In the genomic region with DNA sequence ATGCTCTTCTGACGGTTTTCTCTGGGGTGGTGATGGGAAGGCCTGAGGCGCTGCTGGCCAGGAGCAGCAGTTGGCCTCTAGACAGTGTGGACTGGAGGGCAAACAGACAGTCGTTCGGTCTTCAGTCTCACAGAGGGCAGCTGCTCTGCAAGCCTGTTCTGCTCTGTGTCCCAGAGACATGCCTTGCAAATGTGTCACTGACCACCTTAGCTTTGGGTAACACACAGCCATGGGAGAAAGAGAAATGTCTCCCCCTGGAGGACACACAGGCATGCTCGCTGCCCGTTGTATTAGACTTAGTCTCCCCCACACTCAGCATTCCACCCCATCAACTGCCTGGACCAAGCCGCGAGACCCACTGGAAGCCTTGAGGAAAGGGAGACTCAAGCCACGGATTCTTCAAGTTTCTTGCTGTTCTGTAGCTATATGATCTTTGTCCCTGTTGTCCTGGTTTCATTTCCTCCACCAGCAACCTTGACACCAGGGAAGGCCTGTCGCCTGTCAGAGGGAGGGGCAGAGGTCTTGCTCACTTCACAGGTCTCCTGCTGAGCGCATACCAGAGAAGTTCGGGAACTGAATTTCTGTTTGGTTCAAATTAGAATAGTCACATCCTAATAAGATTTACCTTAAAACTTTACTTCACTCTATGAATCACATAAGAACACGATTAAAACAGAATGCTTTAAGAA, we compare ENCODE assay signal across 8 mouse cellular contexts.
DNase-seq lines count a peak whose midpoint lies in the region; ATAC-seq and TF ChIP-seq lines count a peak whose summit lies in the region.

No protein-coding gene starts in this region.

- peak; percentile 86 for TF ChIP-seq CTCF in cerebellum, adult 2 months (IDR thresholded peaks at IDR 0.05; ENCODE audit: borderline replicate concordance, insufficient read depth, low read depth, low read length)

- H3K36me3 ChIP-seq in hindbrain, embryonic 11.5 days (ENCODE audit: control insufficient read depth, insufficient read depth, low read length), result no peaks in the 10 kb centered on the region

- H3K4me1 ChIP-seq in cerebellum, adult 2 months (ENCODE audit: control insufficient read depth, insufficient read depth, low read length), result no peaks in the 10 kb centered on the region
- H3K4me1 ChIP-seq in hindbrain, embryonic 11.5 days (replicated peaks; ENCODE audit: control insufficient read depth, insufficient read depth, low read length), result no peaks in the 10 kb centered on the region

- H3K27me3 ChIP-seq in cerebellum, adult 2 months (ENCODE audit: control insufficient read depth, insufficient read depth, low read length), result no peaks in the 10 kb centered on the region
- H3K27me3 ChIP-seq in hindbrain, embryonic 11.5 days (ENCODE audit: control insufficient read depth, insufficient read depth, low read length), result peaks cover 4% of the 10 kb centered on the region

- no peaks in the 10 kb centered on the region for H3K9me3 ChIP-seq in hindbrain, embryonic 11.5 days (ENCODE audit: control insufficient read depth, low read length)

- no peak overlapping the region for H3K4me2 ChIP-seq in hindbrain, embryonic 11.5 days (replicated peaks; ENCODE audit: low read depth, low read length)

- no peak overlapping the region for H3K4me3 ChIP-seq in cerebellum, adult 2 months (replicated peaks; ENCODE audit: insufficient read depth, low read depth, low read length)
- no peak overlapping the region for H3K4me3 ChIP-seq in hindbrain, embryonic 11.5 days (ENCODE audit: low read depth, low read length)

- no peak for TF ChIP-seq POLR2A in cerebellum, adult 2 months (IDR thresholded peaks at IDR 0.05; ENCODE audit: borderline replicate concordance, insufficient read depth, low read length)

- DNase-seq in MN1 (ENCODE audit: low spot score), result peak; percentile 49
- peak; percentile 31 to 55 for DNase-seq in cerebellum, adult 2 months
- peak; percentile 91 for DNase-seq in forelimb bud, embryonic 11.5 days (ENCODE audit: low read depth, low spot score)
- DNase-seq in hindbrain, embryonic 11.5 days (ENCODE audit: low spot score), result peak; percentile 85
- DNase-seq in layer of hippocampus, adult 9-11 months, result peak; percentile 59
- DNase-seq in lung, postnatal 10 days, result peak; percentile 89
- peak; percentile 67 for DNase-seq in retina, postnatal 7 days (ENCODE audit: low read depth, low spot score)
- DNase-seq in urinary bladder, adult 18-20 months (ENCODE audit: low spot score in 2 of 2), result peak; percentile 46 to 51

- peak; percentile 73 for ATAC-seq in hindbrain, embryonic 11.5 days (ENCODE audit: low FRiP score)

- H3K9ac ChIP-seq in hindbrain, embryonic 11.5 days (ENCODE audit: low read depth, low read length), result no peak overlapping the region

- H3K27ac ChIP-seq in cerebellum, adult 2 months (ENCODE audit: insufficient read depth, low read length), result no peak overlapping the region
- no peak overlapping the region for H3K27ac ChIP-seq in hindbrain, embryonic 11.5 days (ENCODE audit: low read depth, low read length)

- 28% methylated on average over 13 of the region's 13 CpGs for WGBS in cerebellum, adult 2 months
- WGBS in hindbrain, embryonic 11.5 days, result 20% methylated on average over 13 of the region's 13 CpGs
